Mouse (Mus musculus) forebrain, embryonic 11.5 days (tissue): ENCODE data around the gene Cdc42bpa. TPM values are rescaled to one million over a fixed set of nuclear protein-coding genes. Genes with fewer than 3 reads are reported as not detected.
A peak's percentile ranks its signal among the peaks of the same experiment; 100 is the strongest.

Experiments
- ATAC-seq: fragments of 200-750 bp; cut with Nextera tagmentation; replicated peaks from 2 replicates; pipeline ENCODE4 v1.8.0; 2017; ENCODE audit warnings: moderate TSS enrichment; ENCODE audit not compliant: low FRiP score
- DNase-seq: peaks from one replicate; pipeline ENCODE4 v3.0.0-alpha.2; 2017; ENCODE audit warnings: low spot score
- H3K27ac ChIP-seq: fragments of 300-500 bp; sonication (generic); 2 replicates; pipeline ENCODE4 v1.5.1; 2014; ENCODE audit warnings: low read depth, low read length
- H3K27me3 ChIP-seq: fragments of 300-500 bp; sonication (generic); 2 replicates; pipeline ENCODE4 v1.6.1; 2014; ENCODE audit warnings: mild to moderate bottlenecking, low read length, mixed read lengths; ENCODE audit not compliant: control insufficient read depth, insufficient read depth
- H3K36me3 ChIP-seq: fragments of 300-500 bp; sonication (generic); 2 replicates; pipeline ENCODE4 v1.6.1; 2014; ENCODE audit warnings: mild to moderate bottlenecking, low read length, moderate library complexity, mixed read lengths; ENCODE audit not compliant: control insufficient read depth, insufficient read depth
- H3K4me1 ChIP-seq: fragments of 300-500 bp; sonication (generic); replicated peaks from 2 replicates; pipeline ENCODE4 v1.6.1; 2014; ENCODE audit warnings: low read length, mixed read lengths; ENCODE audit not compliant: control insufficient read depth, insufficient read depth
- H3K4me2 ChIP-seq: fragments of 300-500 bp; sonication (generic); 2 replicates; pipeline ENCODE4 v1.6.1; 2014; ENCODE audit warnings: low read depth, mild to moderate bottlenecking, low read length, moderate library complexity, mixed read lengths; ENCODE audit not compliant: severe bottlenecking
- H3K4me3 ChIP-seq: fragments of 300-500 bp; sonication (generic); 2 replicates; pipeline ENCODE4 v1.5.1; 2014; ENCODE audit warnings: low read depth, low read length
- H3K9ac ChIP-seq: fragments of 300-500 bp; sonication (generic); 2 replicates; pipeline ENCODE4 v1.6.1; 2014; ENCODE audit warnings: low read length
- H3K9me3 ChIP-seq: fragments of 300-500 bp; sonication (generic); 2 replicates; pipeline ENCODE4 v1.6.1; 2016; ENCODE audit warnings: low read length, mixed read lengths; ENCODE audit not compliant: control insufficient read depth
- WGBS: fragments of 180-500 bp; shearing (Covaris S2); extraction: QIAGEN DNeasy Blood & Tissue Kit; methylation state at CpG from one replicate; pipeline ENCODE4 v1.1.7; 2014; 5-methylcytosine and 5-hydroxymethylcytosine counted together
- polyA plus RNA-seq: library from polyadenylated mRNA; unstranded; fragments of >200 nt; fragmentation: Nextera tagmentation; extraction: Ambion mirVana; gene quantifications from 2 replicates; pipeline ENCODE4 v1.2.1, GENCODE M21; 2014

Cdc42bpa gene
- polyA plus RNA-seq, 1 experiment from 2014 or later = 17.1 TPM

DNA sequence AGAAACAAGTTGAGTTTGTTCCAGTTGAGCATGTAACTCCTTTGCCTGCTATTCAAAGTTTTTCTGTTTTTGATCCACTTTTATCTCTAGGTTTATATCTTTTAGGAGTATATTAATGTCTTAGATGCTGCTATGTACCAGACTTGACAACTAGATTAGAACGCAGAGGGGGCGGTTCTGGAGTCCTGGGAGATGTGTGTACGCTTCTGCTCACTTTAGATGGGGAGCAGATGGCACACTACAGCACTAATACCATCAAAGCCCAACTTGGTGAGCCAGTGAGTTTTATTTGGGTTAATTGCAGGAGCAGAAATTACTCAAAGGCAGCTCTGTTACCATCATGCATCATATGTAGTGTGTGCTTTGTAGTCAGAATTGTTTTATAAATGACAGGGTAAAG lies 77.2 kb downstream of the Cdc42bpa start:
- 82% methylated on average over 3 of the region's 3 CpGs for WGBS
- DNase-seq (no peak), ATAC-seq (no peak)
- Histone ChIP-seq H3K27me3 (no peaks in the 10 kb centered on the region), H3K9me3 (no peaks in the 10 kb centered on the region), H3K27ac (no peak overlapping the region), H3K4me3 (no peak overlapping the region), H3K4me1 (no peaks in the 10 kb centered on the region), H3K36me3 (no peaks in the 10 kb centered on the region), H3K4me2 (no peak overlapping the region), H3K9ac (no peak overlapping the region)

DNA sequence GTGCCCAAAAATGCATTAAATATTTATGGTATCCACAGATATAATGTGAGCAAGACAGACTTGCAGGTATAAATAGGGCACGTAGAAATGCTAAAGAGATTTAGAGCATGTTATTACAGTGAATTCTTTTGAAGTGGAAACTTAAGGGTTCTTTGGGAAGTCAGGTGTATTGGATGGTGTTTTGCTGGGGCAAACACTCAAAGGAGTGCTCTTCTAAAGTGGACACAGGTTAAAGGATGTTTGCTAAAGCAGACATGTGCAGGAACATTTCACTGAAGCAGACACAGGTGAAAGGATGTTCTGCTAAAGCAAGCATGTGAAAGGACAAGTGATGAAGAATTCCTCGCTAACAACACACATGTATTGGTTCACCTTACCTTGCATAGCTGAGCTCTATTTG lies 83.9 kb downstream of the Cdc42bpa start:
- ATAC-seq (no peak), DNase-seq (no peak)
- Histone ChIP-seq H3K9ac (no peak overlapping the region), H3K4me2 (no peak overlapping the region), H3K4me3 (no peak overlapping the region), H3K36me3 (no peaks in the 10 kb centered on the region), H3K27ac (no peak overlapping the region), H3K27me3 (no peaks in the 10 kb centered on the region), H3K4me1 (no peaks in the 10 kb centered on the region), H3K9me3 (no peaks in the 10 kb centered on the region)
- WGBS = 91% methylated on average over 2 of the region's 2 CpGs

DNA sequence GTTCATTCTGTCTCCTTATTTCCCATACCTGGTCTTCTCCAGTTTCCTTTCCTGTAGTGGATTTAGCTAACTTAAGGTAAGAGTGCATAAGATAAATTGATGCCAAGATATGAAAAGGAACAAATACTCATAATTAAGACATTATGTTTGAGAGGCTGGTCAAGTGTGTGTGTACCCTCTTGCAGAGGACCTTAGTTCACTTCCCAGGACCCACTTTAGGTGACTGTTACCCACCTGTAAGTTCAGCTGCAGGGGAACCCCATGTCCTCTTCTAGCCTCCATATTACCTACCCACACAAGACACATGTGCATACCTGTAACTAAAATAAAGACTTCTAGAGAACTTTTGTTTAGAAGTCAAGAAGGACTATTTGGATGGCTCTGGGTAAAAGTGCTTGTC lies 84.9 kb downstream of the Cdc42bpa start:
- no peak overlapping the region for H3K9ac ChIP-seq
- H3K27me3 ChIP-seq = no peaks in the 10 kb centered on the region
- DNase-seq (no peak), ATAC-seq (no peak)
- H3K4me2 ChIP-seq = no peak overlapping the region
- no peaks in the 10 kb centered on the region for H3K36me3 ChIP-seq
- H3K4me3 ChIP-seq = no peak overlapping the region
- no peaks in the 10 kb centered on the region for H3K4me1 ChIP-seq
- no peaks in the 10 kb centered on the region for H3K9me3 ChIP-seq
- no peak overlapping the region for H3K27ac ChIP-seq

DNA sequence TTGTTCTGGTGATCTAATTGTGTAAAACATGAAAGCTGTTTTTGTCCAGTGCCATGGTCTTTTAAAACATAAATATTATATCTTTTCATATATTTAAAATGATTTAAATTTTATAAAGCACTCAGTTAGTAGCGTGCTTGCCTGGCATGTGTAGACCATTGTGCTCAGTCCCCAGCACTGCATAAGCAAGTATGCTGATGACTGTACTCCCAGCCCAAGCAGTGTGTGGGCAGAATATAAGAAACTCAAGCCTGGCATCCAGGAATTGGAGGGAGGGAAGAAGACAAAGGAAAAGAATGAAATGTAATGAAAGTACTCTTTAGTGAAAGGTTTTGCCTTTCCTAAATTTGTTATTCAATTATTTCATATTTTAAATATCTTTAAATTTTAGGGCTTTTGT lies 128.9 kb downstream of the Cdc42bpa start:
- no peak overlapping the region for H3K4me2 ChIP-seq
- ATAC-seq = no peak
- H3K4me1 ChIP-seq = no peaks in the 10 kb centered on the region
- H3K36me3 ChIP-seq = no peaks in the 10 kb centered on the region
- 84% methylated on average over 1 of the region's 1 CpGs for WGBS
- no peak overlapping the region for H3K27ac ChIP-seq
- no peak for DNase-seq
- no peak overlapping the region for H3K4me3 ChIP-seq
- no peaks in the 10 kb centered on the region for H3K9me3 ChIP-seq
- no peaks in the 10 kb centered on the region for H3K27me3 ChIP-seq
- H3K9ac ChIP-seq = no peak overlapping the region

DNA sequence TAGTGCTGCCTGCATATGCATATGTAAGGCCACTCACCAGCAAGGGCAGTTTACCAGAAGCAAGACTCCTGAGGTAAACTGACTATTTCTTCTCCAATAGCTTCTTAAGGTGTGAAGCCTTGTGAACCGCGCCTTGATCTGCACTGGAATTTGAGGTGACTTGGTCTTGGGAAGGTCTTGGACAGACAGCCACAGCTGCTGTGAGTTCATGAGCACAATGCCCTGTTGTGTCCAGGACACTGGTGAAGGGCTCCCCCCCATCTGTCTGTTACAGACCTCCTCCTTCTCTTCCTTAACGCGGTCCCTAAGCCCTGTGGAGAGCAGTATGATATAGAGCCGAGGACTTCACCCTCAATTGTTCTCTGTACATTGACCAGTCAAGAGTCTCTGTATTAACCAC lies 138.2 kb downstream of the Cdc42bpa start:
- no peaks in the 10 kb centered on the region for H3K27me3 ChIP-seq
- no peak overlapping the region for H3K9ac ChIP-seq

DNA sequence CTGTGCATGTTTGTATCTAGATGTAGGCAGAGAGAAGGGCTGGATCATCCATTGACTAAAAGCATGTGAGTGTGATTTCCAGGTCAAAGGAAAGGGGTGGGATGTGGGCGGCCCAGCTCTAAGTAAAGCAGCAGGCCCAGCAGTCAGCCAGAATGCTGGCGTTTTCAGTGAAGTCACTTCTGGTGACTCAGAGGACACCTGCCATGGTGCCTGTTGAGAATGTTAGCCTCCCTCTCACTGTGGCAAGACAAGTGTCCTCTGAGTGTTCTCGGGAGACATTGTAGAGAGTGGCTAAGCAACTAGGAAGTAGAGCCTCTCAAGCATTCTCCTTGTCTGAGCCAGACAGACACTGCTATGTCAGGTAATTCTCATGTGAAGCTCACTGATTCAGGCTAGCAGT lies 144.3 kb downstream of the Cdc42bpa start:
- Histone ChIP-seq H3K27ac (no peak overlapping the region), H3K9me3 (no peaks in the 10 kb centered on the region), H3K4me2 (no peak overlapping the region), H3K4me1 (no peaks in the 10 kb centered on the region), H3K9ac (no peak overlapping the region), H3K36me3 (no peaks in the 10 kb centered on the region), H3K27me3 (no peaks in the 10 kb centered on the region), H3K4me3 (no peak overlapping the region)
- ATAC-seq = no peak
- 75% methylated on average over 3 of the region's 3 CpGs for WGBS
- no peak for DNase-seq

More for the DNA sequence above, 138.2 kb downstream of the Cdc42bpa start:
- WGBS = 91% methylated on average over 5 of the region's 5 CpGs
- Histone ChIP-seq H3K27ac (no peak overlapping the region), H3K36me3 (no peaks in the 10 kb centered on the region; the same call in 1 of the 2 replicates), H3K4me1 (no peaks in the 10 kb centered on the region), H3K4me2 (no peak overlapping the region), H3K9me3 (no peaks in the 10 kb centered on the region), H3K4me3 (no peak overlapping the region)
- DNase-seq = no peak
- no peak for ATAC-seq

DNA sequence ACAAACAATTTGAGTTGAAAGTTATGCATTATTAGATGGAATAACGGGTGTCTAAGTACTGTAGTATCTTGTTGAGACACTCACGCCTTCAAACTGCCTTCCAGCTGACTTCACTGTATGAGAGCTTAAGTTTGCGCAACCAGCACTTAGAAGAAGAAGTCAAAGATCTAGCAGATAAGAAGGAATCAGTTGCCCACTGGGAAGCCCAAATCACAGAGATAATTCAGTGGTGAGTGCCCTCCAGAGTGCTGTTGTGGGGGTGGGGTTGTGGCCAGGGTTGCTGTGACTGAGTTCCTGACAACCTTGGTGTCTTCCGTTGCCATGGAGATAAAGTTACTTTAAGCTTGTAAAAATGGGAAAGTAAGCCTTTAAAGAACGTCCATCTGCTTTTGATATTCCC lies 148.8 kb downstream of the Cdc42bpa start:
- WGBS = 77% methylated on average over 5 of the region's 5 CpGs
- no peak for DNase-seq
- no peak overlapping the region for H3K4me3 ChIP-seq
- no peak overlapping the region for H3K4me2 ChIP-seq
- H3K9me3 ChIP-seq = no peaks in the 10 kb centered on the region
- no peaks in the 10 kb centered on the region for H3K36me3 ChIP-seq
- H3K27me3 ChIP-seq = no peaks in the 10 kb centered on the region
- ATAC-seq = no peak
- H3K4me1 ChIP-seq = no peaks in the 10 kb centered on the region
- H3K9ac ChIP-seq = no peak overlapping the region
- no peak overlapping the region for H3K27ac ChIP-seq

DNA sequence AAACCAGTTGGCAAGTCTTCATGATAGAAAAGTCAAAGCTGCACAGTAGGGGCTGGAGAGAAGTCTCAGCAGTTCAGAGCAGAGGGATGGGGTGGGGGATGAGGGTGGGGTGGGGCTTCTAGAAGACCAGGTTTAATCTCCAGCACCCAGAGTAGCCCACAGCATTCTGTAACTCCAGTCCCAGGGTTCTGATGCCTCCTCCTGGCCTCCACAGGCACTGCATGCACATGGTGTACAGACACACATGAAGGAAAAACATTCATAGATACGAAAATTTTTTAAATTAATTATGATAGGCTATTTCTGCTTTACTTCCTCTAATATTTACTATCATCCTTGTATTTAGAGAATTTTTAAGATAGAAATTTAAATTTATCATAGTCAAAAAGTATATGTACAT lies 156.3 kb downstream of the Cdc42bpa start:
- H3K9ac ChIP-seq = no peak overlapping the region
- WGBS = 79% methylated on average over 1 of the region's 1 CpGs
- no peaks in the 10 kb centered on the region; the same call in 1 of the 2 replicates for H3K36me3 ChIP-seq
- no peaks in the 10 kb centered on the region for H3K4me1 ChIP-seq
- DNase-seq (peak; percentile 55), ATAC-seq (no peak)
- no peaks in the 10 kb centered on the region for H3K27me3 ChIP-seq
- H3K9me3 ChIP-seq = no peaks in the 10 kb centered on the region
- no peak overlapping the region for H3K27ac ChIP-seq
- H3K4me2 ChIP-seq = no peak overlapping the region
- H3K4me3 ChIP-seq = no peak overlapping the region

DNA sequence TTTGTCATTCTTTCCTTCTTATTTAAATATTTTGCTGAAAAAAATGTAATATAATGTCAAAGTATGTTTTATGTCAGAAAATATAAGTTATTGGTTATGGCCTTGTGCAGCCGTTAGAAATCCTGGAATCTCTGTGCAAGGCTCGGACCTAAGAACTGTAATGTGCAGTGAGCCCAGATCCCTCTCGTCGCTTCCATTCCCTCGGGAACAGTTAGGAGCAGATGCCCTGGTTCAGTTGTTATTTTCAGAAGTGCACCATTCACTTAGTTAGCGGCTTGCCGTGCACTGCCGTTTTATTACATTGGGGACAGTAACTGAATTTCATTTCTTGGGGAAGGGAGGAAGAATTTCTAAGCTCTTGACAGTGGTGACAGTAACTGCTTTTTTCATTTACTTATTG lies 158.0 kb downstream of the Cdc42bpa start:
- H3K36me3 ChIP-seq = no peaks in the 10 kb centered on the region; the same call in 1 of the 2 replicates
- H3K27ac ChIP-seq = no peak overlapping the region
- no peak overlapping the region for H3K4me3 ChIP-seq
- H3K9me3 ChIP-seq = no peaks in the 10 kb centered on the region
- H3K27me3 ChIP-seq = no peaks in the 10 kb centered on the region
- 89% methylated on average over 8 of the region's 8 CpGs for whole genome bisulfite sequencing
- ATAC-seq (no peak), DNase-seq (no peak)
- no peak overlapping the region for H3K4me2 ChIP-seq
- no peak overlapping the region for H3K9ac ChIP-seq
- no peaks in the 10 kb centered on the region for H3K4me1 ChIP-seq
